Mouse (Mus musculus): Measurements from ENCODE around the gene Inpp5a.

GRCm38 (mm10) chr7:139469457-139469856 is 80.5 kb downstream of the Inpp5a start:
- TF ChIP-seq HCFC1 (IDR thresholded peaks at IDR 0.05; ENCODE audit: borderline replicate concordance, insufficient read depth, low read length) (no peak), CHD2 (IDR thresholded peaks at IDR 0.05; ENCODE audit: low read depth, low read length) (no peak), ZC3H11A (IDR thresholded peaks at IDR 0.05; ENCODE audit: borderline replicate concordance, low read depth, low read length) (no peak)

Data from ES-E14 (cell line).